ENCODE assay signal across 10 mouse cellular contexts in genomic region chr10:80299301-80299700, GRCm38 (mm10). TPM values are rescaled to one million over a fixed set of nuclear protein-coding genes. Genes with fewer than 3 reads are reported as not detected.
DNase-seq lines count a peak whose midpoint lies in the region; ATAC-seq and TF ChIP-seq lines count a peak whose summit lies in the region.
"Had no signal": no experiment of that assay in that cellular context is flagged by ENCODE, and none has a peak within 500 bp of the region (broad histone marks: within the 10 kb centered on the region; RNA-seq: fewer than 3 reads in every experiment).

No protein-coding gene starts in this region.

- TF ChIP-seq POLR2A in heart, adult 2 months (IDR thresholded peaks at IDR 0.05; ENCODE audit: insufficient read depth, low read depth, low read length), result no peak

- no peak for TF ChIP-seq CTCF in heart, adult 2 months (IDR thresholded peaks at IDR 0.05)

- WGBS in kidney, embryonic 16.5 days, result 6% methylated on average over 15 of the region's 15 CpGs
- WGBS in forebrain, embryonic 10.5 days, result 7% methylated on average over 15 of the region's 15 CpGs
- 6% methylated on average over 15 of the region's 15 CpGs for WGBS in limb, embryonic 10.5 days
- 25% methylated on average over 15 of the region's 15 CpGs for WGBS in heart, adult 2 months

- H3K27ac ChIP-seq in kidney, embryonic 16.5 days (ENCODE audit: low read length), result no peak overlapping the region
- peak overlapping the region; percentile 89 for H3K27ac ChIP-seq in forebrain, embryonic 10.5 days
- peak overlapping the region; percentile 84 for H3K27ac ChIP-seq in limb, embryonic 10.5 days
- no peak overlapping the region for H3K27ac ChIP-seq in heart, adult 2 months

- intact Hi-C loops in heart, adult 2 months (cut with DNase I), result loop anchor here (10.0 kb wide), 1 partner anchor 256 kb away; no protein-coding TSS in a partner anchor

- H3K9me3 ChIP-seq in kidney, embryonic 16.5 days (ENCODE audit: low read length), result no peaks in the 10 kb centered on the region
- H3K9me3 ChIP-seq in forebrain, embryonic 10.5 days, result no peaks in the 10 kb centered on the region
- H3K9me3 ChIP-seq in limb, embryonic 10.5 days (replicated peaks), result no peaks in the 10 kb centered on the region

- ATAC-seq in kidney, embryonic 16.5 days (ENCODE audit: low FRiP score, low TSS enrichment), result no peak

- H3K27me3 ChIP-seq in kidney, embryonic 16.5 days (ENCODE audit: insufficient read depth, low read length), result peaks cover 54% of the 10 kb centered on the region
- peaks cover 78% of the 10 kb centered on the region for H3K27me3 ChIP-seq in forebrain, embryonic 10.5 days (ENCODE audit: poor library complexity, severe bottlenecking)
- peaks cover 82% of the 10 kb centered on the region for H3K27me3 ChIP-seq in limb, embryonic 10.5 days (ENCODE audit: low read depth, poor library complexity, severe bottlenecking)
- no peaks in the 10 kb centered on the region; the same call in 1 of the 2 replicates for H3K27me3 ChIP-seq in heart, adult 2 months (ENCODE audit: control insufficient read depth, insufficient read depth, low read length)

- H3K9ac ChIP-seq in kidney, embryonic 16.5 days (replicated peaks; ENCODE audit: low read length), result no peak overlapping the region
- H3K9ac ChIP-seq in heart, adult 2 months (ENCODE audit: low read depth, low read length), result no peak overlapping the region

- no peak overlapping the region; the same call in 1 of the 2 replicates for H3K4me3 ChIP-seq in kidney, embryonic 16.5 days (ENCODE audit: low read length)
- H3K4me3 ChIP-seq in forebrain, embryonic 10.5 days, result peak overlapping the region; percentile 57
- peak overlapping the region; percentile 56 for H3K4me3 ChIP-seq in limb, embryonic 10.5 days
- no peak overlapping the region for H3K4me3 ChIP-seq in heart, adult 2 months

- peaks cover 6% of the 10 kb centered on the region for H3K36me3 ChIP-seq in kidney, embryonic 16.5 days (ENCODE audit: insufficient read depth, low read length)
- peaks cover 33% of the 10 kb centered on the region for H3K36me3 ChIP-seq in forebrain, embryonic 10.5 days (replicated peaks)
- peaks cover 12% of the 10 kb centered on the region for H3K36me3 ChIP-seq in limb, embryonic 10.5 days
- no peaks in the 10 kb centered on the region for H3K36me3 ChIP-seq in heart, adult 2 months (ENCODE audit: control insufficient read depth, insufficient read depth, low read length)

- TF ChIP-seq EP300 in heart, adult 2 months (IDR thresholded peaks at IDR 0.05; ENCODE audit: insufficient read depth, low read depth, low read length), result no peak

- no peaks in the 10 kb centered on the region for H3K79me2 ChIP-seq in heart, adult 2 months (replicated peaks; ENCODE audit: control insufficient read depth, insufficient read depth, low read length)

- peaks cover 13% of the 10 kb centered on the region for H3K4me1 ChIP-seq in kidney, embryonic 16.5 days (ENCODE audit: insufficient read depth, low read length)
- H3K4me1 ChIP-seq in forebrain, embryonic 10.5 days, result peaks cover 87% of the 10 kb centered on the region
- peaks cover 52% of the 10 kb centered on the region for H3K4me1 ChIP-seq in limb, embryonic 10.5 days
- peaks cover 5% of the 10 kb centered on the region for H3K4me1 ChIP-seq in heart, adult 2 months (ENCODE audit: control insufficient read depth, insufficient read depth, low read length)

- H3K4me2 ChIP-seq in kidney, embryonic 16.5 days (replicated peaks; ENCODE audit: low read depth, low read length), result peak overlapping the region; percentile 4; the same call in 1 of the 2 replicates
- H3K4me2 ChIP-seq: liver, embryonic 11.5 days had no signal

- DNase-seq in kidney, postnatal 25 days, result no peak
- no peak for DNase-seq in forebrain, embryonic 10.5 days (ENCODE audit: extremely low spot score, low spot score)
- DNase-seq in limb, embryonic 10.5 days (ENCODE audit: low spot score), result no peak
- DNase-seq in retina, embryonic 14.5 days (ENCODE audit: low spot score), result peak; percentile 58
- DNase-seq in kidney, adult 9 months, result no peak
- DNase-seq in kidney, postnatal 4 days, result no peak
- DNase-seq in heart, adult 2 months, result no peak
- DNase-seq: kidney, adult 8-10 months had no signal

RNA-seq across cellular contexts. Expression of gene Apc2, which starts 3.5 kb away (rescaled TPM):
- polyA plus RNA-seq in kidney, embryonic 16.5 days (2015; fragmentation: Nextera tagmentation; extraction: Ambion mirVana), result 1.6 and 1.9 TPM in 2 replicates
- polyA plus RNA-seq in forebrain, embryonic 10.5 days (2016; fragmentation: Nextera tagmentation; extraction: Ambion mirVana), result 19.4 and 27.0 TPM in 2 replicates
- polyA plus RNA-seq in limb, embryonic 10.5 days (2016; fragmentation: Nextera tagmentation; extraction: Ambion mirVana), result 0.90 and 2.9 TPM in 2 replicates
- 1 to 10 TPM; 2.3 to 2.6 TPM for total RNA-seq in heart, adult 2 months (2021)
- polyA plus RNA-seq in heart, adult 2 months (2012; rRNA removed), result 2.4 and 2.7 TPM in 2 replicates

RNA-seq across cellular contexts. Expression of gene Rps15, which starts 7.0 kb away (rescaled TPM):
- polyA plus RNA-seq in kidney, embryonic 16.5 days (2015; fragmentation: Nextera tagmentation; extraction: Ambion mirVana), result 899 and 901 TPM in 2 replicates
- polyA plus RNA-seq in forebrain, embryonic 10.5 days (2016; fragmentation: Nextera tagmentation; extraction: Ambion mirVana), result 1,138 and 1,144 TPM in 2 replicates
- polyA plus RNA-seq in limb, embryonic 10.5 days (2016; fragmentation: Nextera tagmentation; extraction: Ambion mirVana), result 1,092 and 1,255 TPM in 2 replicates
- 100 to 1,000 TPM; 748 to 861 TPM for total RNA-seq in heart, adult 2 months (2021)
- 880 and 1,041 TPM in 2 replicates for polyA plus RNA-seq in heart, adult 2 months (2012; rRNA removed)

RNA-seq across cellular contexts. Expression of gene 2310011J03Rik, which starts 21.0 kb away (rescaled TPM):
- 52.9 and 54.8 TPM in 2 replicates for polyA plus RNA-seq in kidney, embryonic 16.5 days (2015; fragmentation: Nextera tagmentation; extraction: Ambion mirVana)
- 56.4 and 60.2 TPM in 2 replicates for polyA plus RNA-seq in forebrain, embryonic 10.5 days (2016; fragmentation: Nextera tagmentation; extraction: Ambion mirVana)
- polyA plus RNA-seq in limb, embryonic 10.5 days (2016; fragmentation: Nextera tagmentation; extraction: Ambion mirVana), result 58.2 and 60.9 TPM in 2 replicates
- 10 to 100 TPM; 13.3 to 14.5 TPM for total RNA-seq in heart, adult 2 months (2021)
- polyA plus RNA-seq in heart, adult 2 months (2012; rRNA removed), result 27.3 and 28.9 TPM in 2 replicates

RNA-seq across cellular contexts. Expression of gene Pcsk4, which starts 30.0 kb away (rescaled TPM):
- polyA plus RNA-seq in kidney, embryonic 16.5 days (2015; fragmentation: Nextera tagmentation; extraction: Ambion mirVana), result 8.6 and 8.8 TPM in 2 replicates
- 5.7 and 6.7 TPM in 2 replicates for polyA plus RNA-seq in forebrain, embryonic 10.5 days (2016; fragmentation: Nextera tagmentation; extraction: Ambion mirVana)
- 6.1 and 6.3 TPM in 2 replicates for polyA plus RNA-seq in limb, embryonic 10.5 days (2016; fragmentation: Nextera tagmentation; extraction: Ambion mirVana)
- total RNA-seq in heart, adult 2 months (2021), result 1 to 10 TPM; 1.4 to 1.8 TPM
- 4.5 and 4.9 TPM in 2 replicates for polyA plus RNA-seq in heart, adult 2 months (2012; rRNA removed)

RNA-seq across cellular contexts. Expression of gene Reep6, which starts 30.5 kb away (rescaled TPM):
- 11.0 and 11.5 TPM in 2 replicates for polyA plus RNA-seq in kidney, embryonic 16.5 days (2015; fragmentation: Nextera tagmentation; extraction: Ambion mirVana)
- 7.7 and 9.1 TPM in 2 replicates for polyA plus RNA-seq in forebrain, embryonic 10.5 days (2016; fragmentation: Nextera tagmentation; extraction: Ambion mirVana)
- 5.4 and 6.6 TPM in 2 replicates for polyA plus RNA-seq in limb, embryonic 10.5 days (2016; fragmentation: Nextera tagmentation; extraction: Ambion mirVana)
- 1 to 10 TPM; 2.8 to 3.6 TPM for total RNA-seq in heart, adult 2 months (2021)
- polyA plus RNA-seq in heart, adult 2 months (2012; rRNA removed), result 2.9 and 4.1 TPM in 2 replicates

Comparison
In these comparisons a context has a peak if more than half of its experiments do, and no peak if none do; other contexts are left out.
1. H3K27ac ChIP-seq: peak in forebrain, embryonic 10.5 days (single experiment) and limb, embryonic 10.5 days (single experiment); none in kidney, embryonic 16.5 days (single experiment) and heart, adult 2 months (single experiment).
2. H3K4me3 ChIP-seq: peak in forebrain, embryonic 10.5 days (single experiment) and limb, embryonic 10.5 days (single experiment); none in kidney, embryonic 16.5 days (single experiment) and heart, adult 2 months (single experiment).